11 mouse cellular contexts compared by ENCODE assay signal in the genomic region with DNA sequence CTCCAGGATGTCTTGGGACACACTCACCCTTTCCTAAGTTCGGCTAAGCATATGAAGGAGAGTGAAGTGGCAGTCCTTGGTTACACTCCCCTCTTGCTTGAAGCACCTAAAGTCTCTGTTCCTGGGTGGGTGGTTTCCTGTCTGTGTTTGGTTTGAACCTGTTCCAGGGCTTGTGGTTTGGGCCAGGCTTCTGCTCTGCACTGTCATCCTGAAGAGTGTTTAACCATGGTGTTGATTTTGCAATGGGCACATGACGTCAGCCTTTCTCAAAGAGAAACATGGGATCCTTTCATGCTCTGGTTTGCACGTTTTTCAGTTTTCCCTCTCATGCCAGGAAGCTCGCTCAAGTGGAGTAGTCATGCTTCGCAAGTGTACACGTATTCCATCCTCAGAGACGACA.
DNase-seq lines count a peak whose midpoint lies in the region; ATAC-seq and TF ChIP-seq lines count a peak whose summit lies in the region.
"Had no signal": no experiment of that assay in that cellular context is flagged by ENCODE, and none has a peak within 500 bp of the region (broad histone marks: within the 10 kb centered on the region; RNA-seq: fewer than 3 reads in every experiment).

No protein-coding gene starts in this region.

- H3K27ac ChIP-seq in liver, embryonic 12.5 days: no peak overlapping the region
- H3K27ac ChIP-seq in lung, embryonic 14.5 days (ENCODE audit: low read depth): no peak overlapping the region
- no peak overlapping the region for H3K27ac ChIP-seq in hindbrain, embryonic 10.5 days
- H3K27ac ChIP-seq in left cerebral cortex, adult 2 months: no peak overlapping the region
- H3K27ac ChIP-seq: forebrain, embryonic 12.5 days; heart, embryonic 15.5 days had no signal

- no peaks in the 10 kb centered on the region for H3K9me3 ChIP-seq in liver, embryonic 12.5 days (replicated peaks)
- no peaks in the 10 kb centered on the region for H3K9me3 ChIP-seq in lung, embryonic 14.5 days (ENCODE audit: low read depth, low read length)
- H3K9me3 ChIP-seq in hindbrain, embryonic 10.5 days: no peaks in the 10 kb centered on the region
- H3K9me3 ChIP-seq: forebrain, embryonic 12.5 days; heart, embryonic 15.5 days had no signal

- H3K4me1 ChIP-seq in liver, embryonic 12.5 days: no peaks in the 10 kb centered on the region
- H3K4me1 ChIP-seq in lung, embryonic 14.5 days (ENCODE audit: insufficient read depth): no peaks in the 10 kb centered on the region
- no peaks in the 10 kb centered on the region for H3K4me1 ChIP-seq in hindbrain, embryonic 10.5 days (replicated peaks)
- H3K4me1 ChIP-seq: forebrain, embryonic 12.5 days; heart, embryonic 15.5 days had no signal

- intact Hi-C loops in left cerebral cortex, adult 2 months (cut with DNase I): no loop called here

- no peak overlapping the region for H3K4me2 ChIP-seq in liver, embryonic 12.5 days
- H3K4me2 ChIP-seq in lung, embryonic 14.5 days: no peak overlapping the region
- H3K4me2 ChIP-seq: forebrain, embryonic 12.5 days; heart, embryonic 15.5 days had no signal

- no peaks in the 10 kb centered on the region for H3K36me3 ChIP-seq in liver, embryonic 12.5 days
- H3K36me3 ChIP-seq in lung, embryonic 14.5 days (ENCODE audit: insufficient read depth): no peaks in the 10 kb centered on the region
- H3K36me3 ChIP-seq in hindbrain, embryonic 10.5 days: no peaks in the 10 kb centered on the region
- H3K36me3 ChIP-seq: forebrain, embryonic 12.5 days; heart, embryonic 15.5 days had no signal

- H3K4me3 ChIP-seq in liver, embryonic 12.5 days: no peak overlapping the region
- no peak overlapping the region for H3K4me3 ChIP-seq in lung, embryonic 14.5 days (ENCODE audit: low read depth, low read length)
- no peak overlapping the region for H3K4me3 ChIP-seq in hindbrain, embryonic 10.5 days
- H3K4me3 ChIP-seq in left cerebral cortex, adult 2 months: no peak overlapping the region
- H3K4me3 ChIP-seq: forebrain, embryonic 12.5 days; heart, embryonic 15.5 days had no signal

- H3K27me3 ChIP-seq in liver, embryonic 12.5 days (replicated peaks): no peaks in the 10 kb centered on the region
- H3K27me3 ChIP-seq in lung, embryonic 14.5 days (ENCODE audit: insufficient read depth, low read length): no peaks in the 10 kb centered on the region
- no peaks in the 10 kb centered on the region for H3K27me3 ChIP-seq in hindbrain, embryonic 10.5 days (ENCODE audit: insufficient read depth, poor library complexity, severe bottlenecking)
- H3K27me3 ChIP-seq: forebrain, embryonic 12.5 days; heart, embryonic 15.5 days had no signal

- WGBS in liver, embryonic 12.5 days (ENCODE audit: insufficient replicate concordance): 50% methylated on average over 7 of the region's 7 CpGs
- WGBS in lung, embryonic 14.5 days: 56% methylated on average over 7 of the region's 7 CpGs
- WGBS in hindbrain, embryonic 10.5 days: 89% methylated on average over 7 of the region's 7 CpGs

- no peak for TF ChIP-seq CTCF in lung, embryonic 14.5 days (IDR thresholded peaks at IDR 0.05; ENCODE audit: low read depth)
- TF ChIP-seq CTCF in left cerebral cortex, adult 2 months (IDR thresholded peaks at IDR 0.05): no peak

- peak; percentile 6 for DNase-seq in liver
- DNase-seq in T-cell, adult 2 months (ENCODE audit: low spot score): peak; percentile 69
- peak; percentile 74 for DNase-seq in lung, embryonic 14.5 days
- DNase-seq in thymus, postnatal 0 days (ENCODE audit: low spot score): peak; percentile 4
- no peak for DNase-seq in kidney, postnatal 4 days
- DNase-seq in hindbrain, embryonic 10.5 days (ENCODE audit: low spot score): no peak
- DNase-seq in left cerebral cortex, adult 2 months (ENCODE audit: extremely low spot score in 1 of 2, low spot score in 2 of 2): no peak
- DNase-seq: cerebellum, adult 2 months had no signal

- no peak for ATAC-seq in liver, embryonic 12.5 days
- peak; percentile 94 for ATAC-seq in lung, embryonic 14.5 days (ENCODE audit: insufficient read depth)

- H3K9ac ChIP-seq in liver, embryonic 12.5 days: no peak overlapping the region
- H3K9ac ChIP-seq in lung, embryonic 14.5 days: no peak overlapping the region
- H3K9ac ChIP-seq: forebrain, embryonic 12.5 days; heart, embryonic 15.5 days had no signal

Comparison
In these comparisons a context has a peak if more than half of its experiments do, and no peak if none do; other contexts are left out.
1. DNase-seq: peak in liver (single experiment), T-cell, adult 2 months (single experiment), lung, embryonic 14.5 days (single experiment) and thymus, postnatal 0 days (single experiment); none in kidney, postnatal 4 days (0 of 2), hindbrain, embryonic 10.5 days (single experiment) and left cerebral cortex, adult 2 months (0 of 2).